Mouse (Mus musculus): ENCODE measurements around the gene Gm37240. TPM values are rescaled to one million over a fixed set of nuclear protein-coding genes. Genes with fewer than 3 reads are reported as not detected.

Gm37240 gene
- polyA plus RNA-seq, 1 experiment = 0.91 TPM

DNA sequence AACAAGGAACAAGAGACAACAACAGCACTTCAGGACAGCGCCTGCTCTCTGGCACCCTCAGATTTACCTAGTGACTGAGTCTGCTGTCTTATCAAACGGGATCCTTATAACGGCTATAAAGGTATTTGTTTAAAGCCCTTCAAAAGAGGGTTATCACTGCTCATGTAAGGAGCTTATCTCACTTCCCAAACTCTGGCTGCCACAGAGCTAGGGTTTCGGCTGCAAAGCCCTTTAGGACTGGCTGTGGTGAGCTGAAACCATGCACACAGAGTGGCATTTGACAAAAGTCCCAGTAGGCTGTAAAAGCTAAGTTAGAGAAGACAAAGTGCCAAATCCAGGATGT lies 1419.2 kb downstream of the Gm37240 start:
- Histone ChIP-seq H3K4me3 (ENCODE audit: low read depth, low read length) (no peak overlapping the region), H3K36me3 (ENCODE audit: control insufficient read depth, insufficient read depth, low read length, poor library complexity, severe bottlenecking) (no peaks in the 10 kb centered on the region), H3K4me1 (ENCODE audit: control insufficient read depth, insufficient read depth, low read length) (no peaks in the 10 kb centered on the region), H3K9ac (ENCODE audit: low read depth, poor library complexity, severe bottlenecking) (no peak overlapping the region), H3K27me3 (ENCODE audit: control insufficient read depth, insufficient read depth, low read length, poor library complexity, severe bottlenecking) (no peaks in the 10 kb centered on the region), H3K9me3 (replicated peaks; ENCODE audit: control insufficient read depth, insufficient read depth, low read length, poor library complexity, severe bottlenecking) (no peaks in the 10 kb centered on the region), H3K27ac (ENCODE audit: insufficient read depth, low read length) (no peak overlapping the region)
- TF ChIP-seq POLR2A (IDR thresholded peaks at IDR 0.05; ENCODE audit: insufficient read depth, low read length) (no peak), EP300 (IDR thresholded peaks at IDR 0.05; ENCODE audit: insufficient read depth, low read depth, low read length) (no peak), CTCF (IDR thresholded peaks at IDR 0.05; ENCODE audit: low read depth, low read length) (no peak)

DNA sequence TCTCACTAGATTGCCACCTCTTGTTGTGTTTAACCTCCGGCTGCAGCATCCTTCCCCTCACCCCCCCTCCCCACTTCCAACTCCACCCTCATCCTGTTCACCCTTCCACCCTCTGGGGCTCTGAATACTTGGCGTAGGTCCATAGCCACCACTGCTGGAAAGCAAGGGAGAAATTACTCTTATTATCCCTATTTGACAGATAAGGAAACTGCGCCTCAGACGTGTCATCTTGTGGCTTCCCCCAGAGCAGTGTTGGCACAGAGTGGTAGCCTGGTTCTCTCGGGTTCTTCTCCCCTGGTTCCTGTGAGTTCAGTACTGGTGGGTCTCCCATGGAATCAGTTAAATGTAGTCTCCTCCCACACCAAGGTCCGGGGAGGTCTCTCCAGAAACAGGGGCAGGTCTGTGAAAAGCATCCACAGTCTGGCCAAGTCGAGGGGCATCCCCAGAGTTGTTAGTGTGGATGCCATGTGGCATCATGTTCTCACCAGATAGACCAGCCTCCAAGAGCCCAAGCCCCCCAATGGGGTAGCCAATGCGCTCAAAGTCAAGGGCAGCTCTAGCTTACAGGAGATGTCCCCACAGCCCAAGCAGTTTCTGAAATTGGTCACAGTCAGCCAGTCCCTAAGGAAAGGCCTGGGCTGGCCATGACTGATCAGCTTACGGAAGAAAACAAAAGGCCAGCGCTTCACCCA lies 1419.8 kb downstream of the Gm37240 start:
- no peak for TF ChIP-seq CTCF (IDR thresholded peaks at IDR 0.05; ENCODE audit: low read depth, low read length)
- TF ChIP-seq POLR2A (IDR thresholded peaks at IDR 0.05; ENCODE audit: insufficient read depth, low read length) = no peak
- TF ChIP-seq EP300 (IDR thresholded peaks at IDR 0.05; ENCODE audit: insufficient read depth, low read depth, low read length) = no peak
- Histone ChIP-seq H3K4me1 (ENCODE audit: control insufficient read depth, insufficient read depth, low read length) (no peaks in the 10 kb centered on the region), H3K27me3 (ENCODE audit: control insufficient read depth, insufficient read depth, low read length, poor library complexity, severe bottlenecking) (no peaks in the 10 kb centered on the region), H3K27ac (ENCODE audit: insufficient read depth, low read length) (no peak overlapping the region), H3K4me3 (ENCODE audit: low read depth, low read length) (no peak overlapping the region), H3K36me3 (ENCODE audit: control insufficient read depth, insufficient read depth, low read length, poor library complexity, severe bottlenecking) (no peaks in the 10 kb centered on the region), H3K9me3 (replicated peaks; ENCODE audit: control insufficient read depth, insufficient read depth, low read length, poor library complexity, severe bottlenecking) (no peaks in the 10 kb centered on the region), H3K9ac (ENCODE audit: low read depth, poor library complexity, severe bottlenecking) (no peak overlapping the region)

DNA sequence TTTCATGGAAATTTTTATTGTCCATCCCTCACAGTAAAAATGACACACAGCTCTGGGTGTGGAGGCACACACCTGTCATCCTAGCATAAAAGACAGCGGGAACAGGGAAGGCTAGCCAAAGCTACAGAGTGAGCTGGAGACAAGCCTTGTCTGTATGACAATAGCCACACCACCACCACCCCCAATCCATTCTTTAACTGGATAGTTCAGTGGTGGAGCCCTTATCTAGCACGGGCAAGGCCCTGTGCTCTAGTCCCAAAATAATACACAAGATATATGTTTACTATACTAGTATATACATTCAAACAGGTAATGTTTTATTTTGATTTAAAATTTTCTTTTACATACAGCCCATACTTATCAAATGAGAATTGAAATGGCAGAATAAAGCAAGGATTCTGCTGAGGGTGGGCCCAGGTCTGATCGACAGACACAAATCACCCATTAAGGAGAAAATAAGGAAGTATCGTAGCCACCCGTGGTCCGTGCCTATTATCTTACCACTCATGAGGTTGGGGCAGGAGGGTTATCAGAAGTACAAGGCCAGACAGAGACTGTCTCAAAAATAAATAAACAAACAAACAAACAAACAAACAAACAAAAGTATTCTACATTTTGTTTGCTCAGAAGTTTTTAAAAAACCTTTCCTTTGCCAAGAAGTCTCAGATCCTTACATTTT lies 1421.4 kb downstream of the Gm37240 start:
- Histone ChIP-seq H3K9me3 (replicated peaks; ENCODE audit: control insufficient read depth, insufficient read depth, low read length, poor library complexity, severe bottlenecking) (no peaks in the 10 kb centered on the region), H3K27ac (ENCODE audit: insufficient read depth, low read length) (no peak overlapping the region), H3K36me3 (ENCODE audit: control insufficient read depth, insufficient read depth, low read length, poor library complexity, severe bottlenecking) (no peaks in the 10 kb centered on the region), H3K4me3 (ENCODE audit: low read depth, low read length) (no peak overlapping the region), H3K9ac (ENCODE audit: low read depth, poor library complexity, severe bottlenecking) (no peak overlapping the region), H3K4me1 (ENCODE audit: control insufficient read depth, insufficient read depth, low read length) (no peaks in the 10 kb centered on the region), H3K27me3 (ENCODE audit: control insufficient read depth, insufficient read depth, low read length, poor library complexity, severe bottlenecking) (no peaks in the 10 kb centered on the region)
- TF ChIP-seq POLR2A (IDR thresholded peaks at IDR 0.05; ENCODE audit: insufficient read depth, low read length) (no peak), EP300 (IDR thresholded peaks at IDR 0.05; ENCODE audit: insufficient read depth, low read depth, low read length) (no peak), CTCF (IDR thresholded peaks at IDR 0.05; ENCODE audit: low read depth, low read length) (no peak)

DNA sequence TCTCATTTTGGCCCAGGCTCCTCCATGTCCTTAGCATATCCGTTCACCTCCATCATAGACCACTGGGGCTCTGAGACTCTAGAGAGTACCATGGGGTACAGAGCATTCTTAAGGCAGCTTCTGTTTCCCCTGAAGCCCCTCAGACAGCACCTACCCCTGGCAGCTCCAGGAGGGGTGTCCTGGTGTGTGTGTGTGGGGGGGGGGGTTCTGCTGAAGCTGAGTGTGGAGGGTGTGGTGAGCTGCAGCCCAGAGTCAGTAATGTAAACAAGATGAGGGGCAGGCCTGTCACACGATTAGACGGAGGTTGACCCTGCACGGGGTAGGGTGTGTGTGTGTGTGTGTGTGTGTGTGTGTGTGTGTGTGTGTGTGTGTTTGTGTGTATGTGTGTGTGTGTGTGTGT lies 1425.6 kb downstream of the Gm37240 start:
- H3K27ac ChIP-seq (ENCODE audit: insufficient read depth, low read length) = no peak overlapping the region
- TF ChIP-seq POLR2A (IDR thresholded peaks at IDR 0.05; ENCODE audit: insufficient read depth, low read length) (no peak), CTCF (IDR thresholded peaks at IDR 0.05; ENCODE audit: low read depth, low read length) (no peak), EP300 (IDR thresholded peaks at IDR 0.05; ENCODE audit: insufficient read depth, low read depth, low read length) (no peak)
- H3K9ac ChIP-seq (ENCODE audit: low read depth, poor library complexity, severe bottlenecking) = no peak overlapping the region
- H3K4me1 ChIP-seq (ENCODE audit: control insufficient read depth, insufficient read depth, low read length) = no peaks in the 10 kb centered on the region
- no peaks in the 10 kb centered on the region for H3K9me3 ChIP-seq (replicated peaks; ENCODE audit: control insufficient read depth, insufficient read depth, low read length, poor library complexity, severe bottlenecking)
- H3K27me3 ChIP-seq (ENCODE audit: control insufficient read depth, insufficient read depth, low read length, poor library complexity, severe bottlenecking) = no peaks in the 10 kb centered on the region
- no peaks in the 10 kb centered on the region for H3K36me3 ChIP-seq (ENCODE audit: control insufficient read depth, insufficient read depth, low read length, poor library complexity, severe bottlenecking)
- H3K4me3 ChIP-seq (ENCODE audit: low read depth, low read length) = no peak overlapping the region

DNA sequence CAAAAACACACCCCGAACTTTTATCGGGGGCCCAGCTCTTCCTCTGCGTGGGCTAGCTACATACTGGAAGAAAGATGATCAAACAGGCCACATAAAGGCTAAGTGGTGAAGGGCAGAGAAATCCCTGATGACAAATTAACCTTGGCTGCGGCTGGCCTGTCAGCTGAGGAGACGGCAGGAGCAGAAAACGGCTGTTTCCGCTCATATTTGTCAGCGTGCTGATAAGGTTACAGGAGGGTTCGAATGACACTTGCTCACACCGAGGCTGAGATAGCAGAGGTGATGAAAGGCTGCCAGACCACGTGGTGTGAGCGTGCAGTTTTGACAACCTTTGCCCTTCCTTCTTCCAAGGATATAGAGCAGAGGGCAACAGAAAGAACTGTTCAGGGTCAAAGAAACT lies 1426.4 kb downstream of the Gm37240 start:
- H3K36me3 ChIP-seq (ENCODE audit: control insufficient read depth, insufficient read depth, low read length, poor library complexity, severe bottlenecking) = no peaks in the 10 kb centered on the region
- H3K4me1 ChIP-seq (ENCODE audit: control insufficient read depth, insufficient read depth, low read length) = no peaks in the 10 kb centered on the region
- no peak overlapping the region for H3K9ac ChIP-seq (ENCODE audit: low read depth, poor library complexity, severe bottlenecking)
- H3K27me3 ChIP-seq (ENCODE audit: control insufficient read depth, insufficient read depth, low read length, poor library complexity, severe bottlenecking) = no peaks in the 10 kb centered on the region
- H3K4me3 ChIP-seq (ENCODE audit: low read depth, low read length) = no peak overlapping the region
- no peaks in the 10 kb centered on the region for H3K9me3 ChIP-seq (replicated peaks; ENCODE audit: control insufficient read depth, insufficient read depth, low read length, poor library complexity, severe bottlenecking)
- TF ChIP-seq EP300 (IDR thresholded peaks at IDR 0.05; ENCODE audit: insufficient read depth, low read depth, low read length) (no peak), CTCF (IDR thresholded peaks at IDR 0.05; ENCODE audit: low read depth, low read length) (no peak), POLR2A (IDR thresholded peaks at IDR 0.05; ENCODE audit: insufficient read depth, low read length) (no peak)
- H3K27ac ChIP-seq (ENCODE audit: insufficient read depth, low read length) = no peak overlapping the region

DNA sequence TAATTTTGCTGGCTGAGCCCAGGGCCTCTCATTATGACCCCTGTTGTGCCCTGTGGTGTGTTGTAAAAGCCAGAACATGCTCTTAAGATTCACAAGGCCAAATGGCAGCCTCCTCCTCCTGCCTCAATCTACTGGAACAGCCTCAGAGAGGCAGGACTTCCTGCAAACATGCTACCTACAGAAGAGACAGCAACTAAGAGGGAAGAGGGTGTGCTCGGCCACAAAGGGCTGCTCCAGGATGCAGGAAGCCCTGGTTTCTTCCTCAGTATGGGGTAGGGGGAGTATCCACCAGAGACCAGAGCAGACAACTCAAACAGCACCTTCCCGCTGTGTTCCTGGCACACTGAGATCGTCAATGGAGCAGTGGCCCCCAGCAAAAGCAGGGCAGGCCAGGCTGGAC lies 1426.8 kb downstream of the Gm37240 start:
- Histone ChIP-seq H3K9me3 (replicated peaks; ENCODE audit: control insufficient read depth, insufficient read depth, low read length, poor library complexity, severe bottlenecking) (no peaks in the 10 kb centered on the region), H3K27ac (ENCODE audit: insufficient read depth, low read length) (no peak overlapping the region), H3K36me3 (ENCODE audit: control insufficient read depth, insufficient read depth, low read length, poor library complexity, severe bottlenecking) (no peaks in the 10 kb centered on the region), H3K4me3 (ENCODE audit: low read depth, low read length) (no peak overlapping the region), H3K27me3 (ENCODE audit: control insufficient read depth, insufficient read depth, low read length, poor library complexity, severe bottlenecking) (no peaks in the 10 kb centered on the region), H3K4me1 (ENCODE audit: control insufficient read depth, insufficient read depth, low read length) (no peaks in the 10 kb centered on the region), H3K9ac (ENCODE audit: low read depth, poor library complexity, severe bottlenecking) (no peak overlapping the region)
- TF ChIP-seq CTCF (IDR thresholded peaks at IDR 0.05; ENCODE audit: low read depth, low read length) (no peak), POLR2A (IDR thresholded peaks at IDR 0.05; ENCODE audit: insufficient read depth, low read length) (no peak), EP300 (IDR thresholded peaks at IDR 0.05; ENCODE audit: insufficient read depth, low read depth, low read length) (no peak)

Data from ES-Bruce4 (cell line).